ENCODE assay signal across 12 mouse cellular contexts in genomic region chr9:53218181-53218580, GRCm38 (mm10). TPM values are rescaled to one million over a fixed set of nuclear protein-coding genes. Genes with fewer than 3 reads are reported as not detected.
DNase-seq lines count a peak whose midpoint lies in the region; TF ChIP-seq lines count a peak whose summit lies in the region.
"Had no signal": no experiment of that assay in that cellular context is flagged by ENCODE, and none has a peak within 500 bp of the region (broad histone marks: within the 10 kb centered on the region; RNA-seq: fewer than 3 reads in every experiment).

No protein-coding gene starts in this region.

- TF ChIP-seq EP300 in CH12.LX (IDR thresholded peaks at IDR 0.05; ENCODE audit: low read length) = no peak

- H3K9me3 ChIP-seq in CH12.LX (replicated peaks; ENCODE audit: low read length) = no peaks in the 10 kb centered on the region
- H3K9me3 ChIP-seq: embryonic facial prominence, embryonic 15.5 days had no signal

- no peaks in the 10 kb centered on the region for H3K79me2 ChIP-seq in CH12.LX (replicated peaks; ENCODE audit: control insufficient read depth, extremely low read depth, insufficient read depth, poor library complexity, severe bottlenecking)

- no peak overlapping the region for H3K9ac ChIP-seq in CH12.LX (ENCODE audit: insufficient read depth, low read depth)
- H3K9ac ChIP-seq: embryonic facial prominence, embryonic 15.5 days had no signal

- in situ Hi-C loops in CH12.LX (cut with MboI; ENCODE audit: low pct_ligation_motif_present, low pct_unique_long_range_greater_than_20kb, low sequenced_read_pairs) = no loop called here

- no peak overlapping the region for H3K4me3 ChIP-seq in gastrocnemius, adult 2 months
- H3K4me3 ChIP-seq in left cerebral cortex, adult 2 months = no peak overlapping the region
- no peak overlapping the region for H3K4me3 ChIP-seq in CH12.LX (replicated peaks in 1 of 3; ENCODE audit: low read depth in 2 of 3, low read length in 2 of 3, poor library complexity in 1 of 3)
- H3K4me3 ChIP-seq: embryonic facial prominence, embryonic 15.5 days had no signal

- dilution Hi-C loops in CH12.LX (cut with MboI; ENCODE audit: extremely low pct_ligation_motif_present, extremely low pct_unique_long_range_greater_than_20kb, low sequenced_read_pairs) = no loop called here

- TF ChIP-seq RAD21 in CH12.LX (IDR thresholded peaks at IDR 0.05; ENCODE audit: low read depth, low read length) = peak; percentile 46

- no peaks in the 10 kb centered on the region for H3K4me1 ChIP-seq in CH12.LX (ENCODE audit: control insufficient read depth in 1 of 2, insufficient read depth in 2 of 2)
- H3K4me1 ChIP-seq: embryonic facial prominence, embryonic 15.5 days had no signal

- no peak for DNase-seq in gastrocnemius, adult 2 months
- DNase-seq in gastrocnemius, adult 8-10 months (ENCODE audit: low spot score in 2 of 2) = no peak
- no peak for DNase-seq in left cerebral cortex, adult 2 months (ENCODE audit: extremely low spot score in 1 of 2, low spot score in 2 of 2)
- no peak for DNase-seq in left cerebral cortex, adult 8-10 months (ENCODE audit: low spot score in 2 of 2)
- no peak for DNase-seq in CH12.LX (ENCODE audit: extremely low read depth)
- peak; percentile 3 for DNase-seq in c-Kit-positive CD71-positive TER-119-negative erythroid progenitor cells, embryonic 14.5 days (ENCODE audit: low read depth)
- no peak for DNase-seq in urinary bladder, adult 18-20 months (ENCODE audit: low spot score in 2 of 2)
- DNase-seq in adrenal gland, postnatal 10 days = no peak
- DNase-seq: gastrocnemius, postnatal 14 days; spleen, adult 18-20 months had no signal

- intact Hi-C loops in gastrocnemius, adult 2 months (cut with DNase I) = loop anchor here (2.0 kb wide), 1 partner anchor 919 kb away; no protein-coding TSS in a partner anchor
- intact Hi-C loops in left cerebral cortex, adult 2 months (cut with DNase I) = loop anchor here (1.0 to 10.0 kb wide), 2 partner anchors 373 to 920 kb away; no protein-coding TSS in a partner anchor

- peaks cover 2 to 29% of the 10 kb centered on the region in 2 experiments for H3K36me3 ChIP-seq in CH12.LX (replicated peaks in 1 of 2; ENCODE audit: control insufficient read depth in 1 of 2, insufficient read depth in 1 of 2, low read length in 1 of 2)

- no peak overlapping the region for H3K27ac ChIP-seq in gastrocnemius, adult 2 months
- peak overlapping the region; percentile 10; the same call in 1 of the 2 replicates for H3K27ac ChIP-seq in left cerebral cortex, adult 2 months
- no peak overlapping the region for H3K27ac ChIP-seq in CH12.LX (ENCODE audit: insufficient read depth, low read depth)
- H3K27ac ChIP-seq: embryonic facial prominence, embryonic 15.5 days; macrophage had no signal

- no peaks in the 10 kb centered on the region for H3K27me3 ChIP-seq in CH12.LX (replicated peaks)
- H3K27me3 ChIP-seq: embryonic facial prominence, embryonic 15.5 days had no signal

- TF ChIP-seq CTCF in gastrocnemius, adult 2 months (IDR thresholded peaks at IDR 0.05) = peak; percentile 64
- peak; percentile 79 for TF ChIP-seq CTCF in left cerebral cortex, adult 2 months (IDR thresholded peaks at IDR 0.05)
- peak in 1 of 2 experiments; percentile 28; a peak in 1 of 4 replicates for TF ChIP-seq CTCF in CH12.LX (conservative IDR thresholded peaks at IDR 0.05 in 1 of 2, IDR thresholded peaks at IDR 0.05 in 1 of 2; ENCODE audit: low read depth in 2 of 2, low read length in 2 of 2)

- no peak overlapping the region for H3K4me2 ChIP-seq in CH12.LX (ENCODE audit: insufficient read depth, low read depth, poor library complexity, severe bottlenecking)
- H3K4me2 ChIP-seq: embryonic facial prominence, embryonic 15.5 days had no signal

- TF ChIP-seq POLR2A in CH12.LX (IDR thresholded peaks at IDR 0.05; ENCODE audit: low read depth, low read length) = no peak

TF ChIP-seq in CH12.LX, 34 proteins besides CTCF, POLR2A, EP300 and RAD21:
- TF ChIP-seq TBP (conservative IDR thresholded peaks at IDR 0.05; ENCODE audit: low read depth, low read length) = no peak
- no peak for TF ChIP-seq POLR2AphosphoS2 (IDR thresholded peaks at IDR 0.05; ENCODE audit: low read depth, low read length)
- TF ChIP-seq RCOR1 (conservative IDR thresholded peaks at IDR 0.05; ENCODE audit: low read depth, low read length) = no peak
- TF ChIP-seq CHD1 (IDR thresholded peaks at IDR 0.05; ENCODE audit: low read depth, low read length) = no peak
- TF ChIP-seq PAX5 (IDR thresholded peaks at IDR 0.05; ENCODE audit: low read length) = no peak
- no peak for TF ChIP-seq MAFK (IDR thresholded peaks at IDR 0.05; ENCODE audit: insufficient replicate concordance, low read length)
- TF ChIP-seq GABPA (IDR thresholded peaks at IDR 0.05; ENCODE audit: insufficient replicate concordance, low read depth, low read length) = no peak

RNA-seq across cellular contexts. Expression of gene Ddx10, which starts 29.7 kb away (rescaled TPM):
- 10 to 100 TPM in 1 of 2 experiments, 1 to 10 TPM in 1; 9.9 to 10.7 TPM for total RNA-seq in gastrocnemius, adult 2 months (2021)
- 10 to 100 TPM in 2 of 4 experiments, 1 to 10 TPM in 2; 7.9 to 11.7 (median 9.2) TPM for total RNA-seq in gastrocnemius, adult 8-10 months (2022)
- total RNA-seq in left cerebral cortex, adult 2 months (2021) = 10 to 100 TPM; 19.8 to 22.1 TPM
- 10 to 100 TPM; 20.0 to 22.1 (median 21.0) TPM for total RNA-seq in left cerebral cortex, adult 8-10 months (2022)
- total RNA-seq in CH12.LX (2012; rRNA removed) (23.4 and 29.1 TPM in 2 replicates), CH12.LX (2014; rRNA removed) (36.1 and 39.2 TPM in 2 replicates)
- 64.2 and 65.1 TPM in 2 replicates for polyA plus RNA-seq in CH12.LX (2012; ENCODE audit: insufficient read length, low read depth)
- 10 to 100 TPM; 17.9 to 20.4 TPM for total RNA-seq in adrenal gland, postnatal 10 days (2021)
